Mouse (Mus musculus) CH12.LX (cell line): ENCODE results near the gene Gm11099. TPM values are rescaled to one million over a fixed set of nuclear protein-coding genes. Genes with fewer than 3 reads are reported as not detected.

Experiments
- DNase-seq: peaks from one replicate; pipeline ENCODE4 v3.0.0-alpha.2; 2013; ENCODE audit errors: extremely low read depth
- H3K27ac ChIP-seq: 2 replicates; pipeline ENCODE4 v1.5.1; 2012; ENCODE audit warnings: low read depth, mild to moderate bottlenecking, control low read depth, moderate library complexity; ENCODE audit not compliant: insufficient read depth
- H3K27me3 ChIP-seq: replicated peaks from 2 replicates; pipeline ENCODE3; 2012; ENCODE audit warnings: inconsistent platforms
- H3K36me3 ChIP-seq, 2 experiments: replicated peaks in 1 of 2; 2 replicates each; pipeline versions ENCODE3 to v1.6.1; 2012; ENCODE audit warnings: inconsistent platforms in 1 of 2, low read length in 1 of 2, mild to moderate bottlenecking in 1 of 2, mixed read lengths in 1 of 2, moderate library complexity in 1 of 2; ENCODE audit not compliant: control insufficient read depth in 1 of 2, insufficient read depth in 1 of 2
- H3K4me1 ChIP-seq, 2 experiments: 2 replicates each; pipeline ENCODE4 v1.6.1; 2012; ENCODE audit warnings: inconsistent platforms in 1 of 2, moderate library complexity in 1 of 2; ENCODE audit not compliant: insufficient read depth in 2 of 2, control insufficient read depth in 1 of 2
- H3K4me2 ChIP-seq: 2 replicates; pipeline ENCODE4 v1.6.1; 2012; ENCODE audit warnings: low read depth, mild to moderate bottlenecking, control low read depth; ENCODE audit not compliant: poor library complexity, insufficient read depth, severe bottlenecking
- H3K4me3 ChIP-seq, 3 experiments: fragments of 150-350 bp in 1 of 3; sonication (generic) in 1 of 3; replicated peaks in 1 of 3; 2 replicates each; pipeline versions ENCODE3 to v1.5.1; 2011 to 2012; ENCODE audit warnings: low read depth in 2 of 3, low read length in 2 of 3, mild to moderate bottlenecking in 2 of 3, moderate library complexity in 2 of 3, control low read depth in 1 of 3, improper control_type of control experiment in 1 of 3, inconsistent platforms in 1 of 3, mixed read lengths in 1 of 3; ENCODE audit not compliant: poor library complexity in 1 of 3
- H3K79me2 ChIP-seq: replicated peaks from 2 replicates; pipeline ENCODE4 v1.6.1; 2012; ENCODE audit warnings: mild to moderate bottlenecking, moderate library complexity; ENCODE audit not compliant: control insufficient read depth, poor library complexity, insufficient read depth, severe bottlenecking; ENCODE audit errors: extremely low read depth
- H3K9ac ChIP-seq: 2 replicates; pipeline ENCODE4 v1.6.1; 2012; ENCODE audit warnings: low read depth, mild to moderate bottlenecking, control low read depth, moderate library complexity; ENCODE audit not compliant: insufficient read depth
- H3K9me3 ChIP-seq: replicated peaks from 2 replicates; pipeline ENCODE3; 2012; ENCODE audit warnings: low read length, inconsistent platforms, mixed read lengths
- BHLHE40 ChIP-seq: IDR thresholded peaks from 2 replicates; pipeline ENCODE4 v1.6.1; 2011; ENCODE audit warnings: mild to moderate bottlenecking, low read depth, low read length, improper control_type of control experiment
- CHD1 ChIP-seq: IDR thresholded peaks from 2 replicates; pipeline ENCODE4 v1.6.1; 2012; ENCODE audit warnings: low read depth, low read length, improper control_type of control experiment, inconsistent platforms
- E2F4 ChIP-seq: IDR thresholded peaks from 2 replicates; pipeline ENCODE4 v1.6.1; 2011; ENCODE audit warnings: low read depth, low read length, improper control_type of control experiment; ENCODE audit not compliant: insufficient replicate concordance
- EP300 ChIP-seq: IDR thresholded peaks from 2 replicates; pipeline ENCODE4 v1.6.1; 2011; ENCODE audit warnings: low read length, improper control_type of control experiment
- GABPA ChIP-seq: IDR thresholded peaks from 2 replicates; pipeline ENCODE4 v1.6.1; 2012; ENCODE audit warnings: low read depth, low read length, improper control_type of control experiment, inconsistent platforms; ENCODE audit not compliant: insufficient replicate concordance
- HCFC1 ChIP-seq: IDR thresholded peaks from 2 replicates; pipeline ENCODE4 v1.6.1; 2012; ENCODE audit warnings: low read depth, mild to moderate bottlenecking, inconsistent platforms, low read length, improper control_type of control experiment
- JUN ChIP-seq: IDR thresholded peaks from 2 replicates; pipeline ENCODE4 v1.6.1; 2011; ENCODE audit warnings: low read depth, mild to moderate bottlenecking, low read length, improper control_type of control experiment, moderate library complexity; ENCODE audit not compliant: insufficient read depth
- KAT2A ChIP-seq: IDR thresholded peaks from 2 replicates; pipeline ENCODE4 v1.6.1; 2012; ENCODE audit warnings: low read length, improper control_type of control experiment, inconsistent platforms; ENCODE audit not compliant: insufficient replicate concordance
- MAZ ChIP-seq: IDR thresholded peaks from 2 replicates; pipeline ENCODE4 v1.6.1; 2012; ENCODE audit warnings: low read depth, mild to moderate bottlenecking, inconsistent platforms, low read length, improper control_type of control experiment, moderate library complexity
- MXI1 ChIP-seq: IDR thresholded peaks from 2 replicates; pipeline ENCODE4 v1.6.1; 2011; ENCODE audit warnings: mild to moderate bottlenecking, low read depth, low read length, improper control_type of control experiment
- NRF1 ChIP-seq: IDR thresholded peaks from 2 replicates; pipeline ENCODE4 v1.6.1; 2014; ENCODE audit warnings: low read depth, mild to moderate bottlenecking, inconsistent platforms, low read length, improper control_type of control experiment, moderate library complexity
- POLR2AphosphoS2 ChIP-seq: IDR thresholded peaks from 2 replicates; pipeline ENCODE4 v1.6.1; 2011; ENCODE audit warnings: low read depth, low read length, improper control_type of control experiment
- RAD21 ChIP-seq: IDR thresholded peaks from 2 replicates; pipeline ENCODE4 v1.6.1; 2011; ENCODE audit warnings: low read depth, mild to moderate bottlenecking, low read length, improper control_type of control experiment, moderate library complexity
- SIN3A ChIP-seq: IDR thresholded peaks from 2 replicates; pipeline ENCODE4 v1.6.1; 2012; ENCODE audit warnings: low read length, improper control_type of control experiment, inconsistent platforms
- TBP ChIP-seq: conservative IDR thresholded peaks from 2 replicates; pipeline ENCODE4 v1.6.1; 2011; ENCODE audit warnings: low read depth, low read length, improper control_type of control experiment
- TCF12 ChIP-seq: IDR thresholded peaks from 2 replicates; pipeline ENCODE4 v1.6.1; 2014; ENCODE audit warnings: low read depth, mild to moderate bottlenecking, inconsistent platforms, low read length, improper control_type of control experiment
- ZKSCAN1 ChIP-seq: IDR thresholded peaks from 2 replicates; pipeline ENCODE4 v1.6.1; 2012; ENCODE audit warnings: low read depth, inconsistent platforms, low read length, improper control_type of control experiment, borderline replicate concordance
- dilution Hi-C: fragments of 300-500 bp; cut with MboI; formaldehyde crosslinking; loops from 2 replicates; pipeline ENCODE4 v1.14.3; 2020; ENCODE audit warnings: low sequenced_read_pairs; ENCODE audit not compliant: extremely low pct_unique_long_range_greater_than_20kb, extremely low pct_ligation_motif_present
- in situ Hi-C: fragments of 300-500 bp; cut with MboI; formaldehyde crosslinking; loops from 3 replicates; pipeline ENCODE4 v1.14.3; 2019; ENCODE audit warnings: low sequenced_read_pairs, low pct_ligation_motif_present, low pct_unique_long_range_greater_than_20kb, mixed read lengths
- polyA plus RNA-seq: library from polyadenylated mRNA; unstranded; fragments of >175 nt; gene quantifications from 2 replicates; pipeline ENCODE4 v1.2.1, GENCODE M21; 2012; ENCODE audit warnings: low read depth; ENCODE audit not compliant: insufficient read length
- total RNA-seq, 2 experiments: library from RNA; depleted of rRNA; stranded (reverse); fragments of 300-350 nt in 1 of 2; fragments of >200 nt in 1 of 2; gene quantifications; 2 replicates each; pipeline ENCODE4 v1.2.3; 2012 to 2014

Gm11099 gene
- total and polyA plus RNA-seq, 3 experiments: not detected

DNA sequence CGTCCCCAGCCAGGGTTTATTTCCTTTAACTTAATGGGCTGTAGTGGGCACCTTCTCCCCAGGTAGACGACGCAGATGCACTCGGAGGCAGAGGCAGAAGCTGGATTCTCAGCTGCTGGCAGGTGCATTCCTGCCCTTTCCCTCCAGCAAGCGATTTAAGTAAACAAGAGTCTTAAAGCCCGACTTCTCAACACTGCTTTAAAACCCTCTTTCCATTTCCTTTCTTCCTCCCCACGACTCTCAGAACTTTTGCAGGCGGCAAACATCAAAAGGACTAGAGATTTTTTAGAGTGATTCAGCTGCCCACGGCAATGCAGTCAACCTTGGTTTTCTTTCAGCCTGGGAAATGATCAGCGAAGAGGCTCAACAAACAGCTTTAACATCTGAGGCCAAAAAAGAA, 14.7 kb upstream of the Gm11099 start:
- in situ Hi-C loops: no loop called here
- no peak for DNase-seq

GRCm38 (mm10) chr2:58879876-58880275, 20.6 kb downstream of the Gm11099 start:
- H3K27ac ChIP-seq: no peak overlapping the region
- in situ Hi-C loops (no loop called here), dilution Hi-C loops (no loop called here)
- no peak overlapping the region for H3K4me3 ChIP-seq
- no peak for DNase-seq
- H3K36me3 ChIP-seq: no peaks in the 10 kb centered on the region
- H3K79me2 ChIP-seq: no peaks in the 10 kb centered on the region
- H3K9me3 ChIP-seq: peaks cover 39% of the 10 kb centered on the region
- TF ChIP-seq MAZ: no peak
- no peak overlapping the region for H3K4me2 ChIP-seq
- H3K9ac ChIP-seq: no peak overlapping the region
- H3K4me1 ChIP-seq: no peaks in the 10 kb centered on the region
- H3K27me3 ChIP-seq: no peaks in the 10 kb centered on the region

More for the DNA sequence above, 14.7 kb upstream of the Gm11099 start:
- H3K9me3 ChIP-seq: peaks cover 70% of the 10 kb centered on the region
- no peaks in the 10 kb centered on the region for H3K79me2 ChIP-seq
- H3K27ac ChIP-seq: no peak overlapping the region
- no peaks in the 10 kb centered on the region for H3K27me3 ChIP-seq
- no peaks in the 10 kb centered on the region for H3K36me3 ChIP-seq
- no peak overlapping the region for H3K4me2 ChIP-seq
- TF ChIP-seq ZKSCAN1 (no peak), TCF12 (no peak), HCFC1 (no peak), GABPA (no peak), RAD21 (no peak), MXI1 (no peak), CHD1 (no peak), EP300 (no peak), POLR2AphosphoS2 (no peak), BHLHE40 (no peak), TBP (no peak), KAT2A (no peak), JUN (no peak), NRF1 (no peak), E2F4 (no peak), SIN3A (no peak), MAZ (no peak)
- dilution Hi-C loops: no loop called here
- no peak overlapping the region for H3K9ac ChIP-seq
- H3K4me1 ChIP-seq: no peaks in the 10 kb centered on the region
- no peak overlapping the region for H3K4me3 ChIP-seq
